Mouse (Mus musculus): ENCODE measurements around the gene Gm20388. TPM values are rescaled to one million over a fixed set of nuclear protein-coding genes. Genes with fewer than 3 reads are reported as not detected.
A peak's percentile ranks its signal among the peaks of the same experiment; 100 is the strongest.
"Not testable (repeated sequence)": the region's sequence is repeated elsewhere in the genome, so short reads cannot be mapped to it uniquely, and the experiment has no call there.

Gene Gm20388
- polyA plus RNA-seq, 1 experiment from 2014 or later, result 12.4 TPM

GRCm38 (mm10) chr8:121433466-121433865 lies 1522.8 kb downstream of the Gm20388 start:
- no peak overlapping the region for H3K4me2 ChIP-seq (ENCODE audit: low read length)
- peaks cover 6% of the 10 kb centered on the region for H3K4me1 ChIP-seq (ENCODE audit: control insufficient read depth, insufficient read depth, low read depth, low read length)
- no peaks in the 10 kb centered on the region for H3K36me3 ChIP-seq (ENCODE audit: control insufficient read depth, insufficient read depth, low read length)
- no peaks in the 10 kb centered on the region for H3K9me3 ChIP-seq (ENCODE audit: control insufficient read depth, low read length)
- peak overlapping the region; percentile 22; the same call in 1 of the 2 replicates for H3K9ac ChIP-seq (ENCODE audit: low read depth, low read length)
- H3K27me3 ChIP-seq (replicated peaks; ENCODE audit: control insufficient read depth, insufficient read depth, low read length), result peaks cover 7% of the 10 kb centered on the region
- WGBS, result 7% methylated on average over 17 of the region's 17 CpGs
- H3K4me3 ChIP-seq (ENCODE audit: low read length), result no peak overlapping the region
- ATAC-seq, result no peak
- no peak overlapping the region for H3K27ac ChIP-seq (ENCODE audit: low read depth, low read length)

- Histone ChIP-seq H3K4me2 (ENCODE audit: low read length) (no peak overlapping the region), H3K27ac (ENCODE audit: low read depth, low read length) (no peak overlapping the region), H3K27me3 (replicated peaks; ENCODE audit: control insufficient read depth, insufficient read depth, low read length) (peaks cover 7% of the 10 kb centered on the region), H3K4me3 (ENCODE audit: low read length) (no peak overlapping the region), H3K36me3 (ENCODE audit: control insufficient read depth, insufficient read depth, low read length) (no peaks in the 10 kb centered on the region), H3K9ac (ENCODE audit: low read depth, low read length) (no peak overlapping the region), H3K9me3 (ENCODE audit: control insufficient read depth, low read length) (no peaks in the 10 kb centered on the region), H3K4me1 (ENCODE audit: control insufficient read depth, insufficient read depth, low read depth, low read length) (peaks cover 6% of the 10 kb centered on the region)
- ATAC-seq, result no peak
- 55% methylated on average over 5 of the region's 5 CpGs for WGBS
These were observed 1526.0 kb downstream of the Gm20388 start for GRCm38 (mm10) chr8:121436656-121437055.

- H3K27me3 ChIP-seq (replicated peaks; ENCODE audit: control insufficient read depth, insufficient read depth, low read length), result peaks cover 7% of the 10 kb centered on the region
- no peak overlapping the region for H3K4me2 ChIP-seq (ENCODE audit: low read length)
- H3K4me3 ChIP-seq (ENCODE audit: low read length), result no peak overlapping the region
- WGBS, result 66% methylated on average over 6 of the region's 6 CpGs
- H3K27ac ChIP-seq (ENCODE audit: low read depth, low read length), result no peak overlapping the region
- no peaks in the 10 kb centered on the region for H3K9me3 ChIP-seq (ENCODE audit: control insufficient read depth, low read length)
- ATAC-seq, result no peak
- H3K9ac ChIP-seq (ENCODE audit: low read depth, low read length), result no peak overlapping the region
- H3K36me3 ChIP-seq (ENCODE audit: control insufficient read depth, insufficient read depth, low read length), result no peaks in the 10 kb centered on the region
- H3K4me1 ChIP-seq (ENCODE audit: control insufficient read depth, insufficient read depth, low read depth, low read length), result peaks cover 6% of the 10 kb centered on the region
These were observed 1526.9 kb downstream of the Gm20388 start for GRCm38 (mm10) chr8:121437506-121437905.

GRCm38 (mm10) chr8:121438111-121438510 lies 1527.5 kb downstream of the Gm20388 start:
- H3K36me3 ChIP-seq (ENCODE audit: control insufficient read depth, insufficient read depth, low read length), result no peaks in the 10 kb centered on the region
- H3K9me3 ChIP-seq (ENCODE audit: control insufficient read depth, low read length), result no peaks in the 10 kb centered on the region
- H3K4me1 ChIP-seq (ENCODE audit: control insufficient read depth, insufficient read depth, low read depth, low read length), result peaks cover 6% of the 10 kb centered on the region
- no peak overlapping the region for H3K9ac ChIP-seq (ENCODE audit: low read depth, low read length)
- 0 out of 2 replicates have a peak, but pooled peaks have one; percentile 34 for ATAC-seq
- WGBS, result 19% methylated on average over 6 of the region's 6 CpGs
- no peak overlapping the region for H3K27ac ChIP-seq (ENCODE audit: low read depth, low read length)
- H3K4me3 ChIP-seq (ENCODE audit: low read length), result no peak overlapping the region
- H3K4me2 ChIP-seq (ENCODE audit: low read length), result no peak overlapping the region
- peaks cover under 1% of the 10 kb centered on the region for H3K27me3 ChIP-seq (replicated peaks; ENCODE audit: control insufficient read depth, insufficient read depth, low read length)

- Histone ChIP-seq H3K4me1 (ENCODE audit: control insufficient read depth, insufficient read depth, low read depth, low read length) (no peaks in the 10 kb centered on the region), H3K27me3 (replicated peaks; ENCODE audit: control insufficient read depth, insufficient read depth, low read length) (no peaks in the 10 kb centered on the region; the same call in 1 of the 2 replicates), H3K27ac (ENCODE audit: low read depth, low read length) (no peak overlapping the region), H3K4me3 (ENCODE audit: low read length) (no peak overlapping the region), H3K4me2 (ENCODE audit: low read length) (no peak overlapping the region), H3K36me3 (ENCODE audit: control insufficient read depth, insufficient read depth, low read length) (no peaks in the 10 kb centered on the region), H3K9me3 (ENCODE audit: control insufficient read depth, low read length) (no peaks in the 10 kb centered on the region), H3K9ac (ENCODE audit: low read depth, low read length) (no peak overlapping the region)
- 70% methylated on average over 4 of the region's 4 CpGs for WGBS
- ATAC-seq, result no peak
These were observed 1528.7 kb downstream of the Gm20388 start for GRCm38 (mm10) chr8:121439351-121439750.

GRCm38 (mm10) chr8:121443361-121443760 lies 1532.7 kb downstream of the Gm20388 start:
- no peak overlapping the region for H3K9ac ChIP-seq (ENCODE audit: low read depth, low read length)

GRCm38 (mm10) chr8:121444521-121444920 lies 1533.9 kb downstream of the Gm20388 start:
- 100% methylated on average over 1 of the region's 1 CpGs for WGBS
- ATAC-seq, result not testable (repeated sequence)

More at GRCm38 (mm10) chr8:121443361-121443760, 1532.7 kb downstream of the Gm20388 start:
- 56% methylated on average over 7 of the region's 7 CpGs for WGBS
- H3K27ac ChIP-seq (ENCODE audit: low read depth, low read length), result no peak overlapping the region
- no peaks in the 10 kb centered on the region for H3K9me3 ChIP-seq (ENCODE audit: control insufficient read depth, low read length)
- ATAC-seq, result no peak
- no peak overlapping the region for H3K4me2 ChIP-seq (ENCODE audit: low read length)
- no peaks in the 10 kb centered on the region for H3K4me1 ChIP-seq (ENCODE audit: control insufficient read depth, insufficient read depth, low read depth, low read length)
- H3K36me3 ChIP-seq (ENCODE audit: control insufficient read depth, insufficient read depth, low read length), result no peaks in the 10 kb centered on the region
- no peak overlapping the region for H3K4me3 ChIP-seq (ENCODE audit: low read length)
- no peaks in the 10 kb centered on the region for H3K27me3 ChIP-seq (replicated peaks; ENCODE audit: control insufficient read depth, insufficient read depth, low read length)

GRCm38 (mm10) chr8:121445027-121445471 lies 1534.4 kb downstream of the Gm20388 start:
- H3K36me3 ChIP-seq (ENCODE audit: control insufficient read depth, insufficient read depth, low read length), result no peaks in the 10 kb centered on the region
- no peak overlapping the region for H3K9ac ChIP-seq (ENCODE audit: low read depth, low read length)
- H3K9me3 ChIP-seq (ENCODE audit: control insufficient read depth, low read length), result no peaks in the 10 kb centered on the region
- H3K4me3 ChIP-seq (ENCODE audit: low read length), result no peak overlapping the region
- WGBS, result 85% methylated on average over 10 of the region's 10 CpGs
- no peak overlapping the region for H3K4me2 ChIP-seq (ENCODE audit: low read length)
- H3K4me1 ChIP-seq (ENCODE audit: control insufficient read depth, insufficient read depth, low read depth, low read length), result no peaks in the 10 kb centered on the region
- no peak overlapping the region for H3K27ac ChIP-seq (ENCODE audit: low read depth, low read length)
- no peaks in the 10 kb centered on the region for H3K27me3 ChIP-seq (replicated peaks; ENCODE audit: control insufficient read depth, insufficient read depth, low read length)
- ATAC-seq, result no peak

More at GRCm38 (mm10) chr8:121444521-121444920, 1533.9 kb downstream of the Gm20388 start:
- H3K9ac ChIP-seq (ENCODE audit: low read depth, low read length); H3K4me2 ChIP-seq (ENCODE audit: low read length); H3K4me3 ChIP-seq (ENCODE audit: low read length); H3K36me3 ChIP-seq (ENCODE audit: control insufficient read depth, insufficient read depth, low read length); H3K27me3 ChIP-seq (replicated peaks; ENCODE audit: control insufficient read depth, insufficient read depth, low read length); H3K27ac ChIP-seq (ENCODE audit: low read depth, low read length); H3K4me1 ChIP-seq (ENCODE audit: control insufficient read depth, insufficient read depth, low read depth, low read length); H3K9me3 ChIP-seq (ENCODE audit: control insufficient read depth, low read length): not testable (repeated sequence)

- 84% methylated on average over 12 of the region's 12 CpGs for WGBS
- Histone ChIP-seq H3K9me3 (ENCODE audit: control insufficient read depth, low read length) (no peaks in the 10 kb centered on the region), H3K9ac (ENCODE audit: low read depth, low read length) (no peak overlapping the region), H3K4me2 (ENCODE audit: low read length) (no peak overlapping the region), H3K4me1 (ENCODE audit: control insufficient read depth, insufficient read depth, low read depth, low read length) (no peaks in the 10 kb centered on the region), H3K27me3 (replicated peaks; ENCODE audit: control insufficient read depth, insufficient read depth, low read length) (no peaks in the 10 kb centered on the region), H3K27ac (ENCODE audit: low read depth, low read length) (no peak overlapping the region), H3K36me3 (ENCODE audit: control insufficient read depth, insufficient read depth, low read length) (no peaks in the 10 kb centered on the region), H3K4me3 (ENCODE audit: low read length) (no peak overlapping the region)
- ATAC-seq, result no peak
These were observed 1535.5 kb downstream of the Gm20388 start for GRCm38 (mm10) chr8:121446133-121446532.

- Histone ChIP-seq H3K4me1 (ENCODE audit: control insufficient read depth, insufficient read depth, low read depth, low read length) (no peaks in the 10 kb centered on the region), H3K9ac (ENCODE audit: low read depth, low read length) (no peak overlapping the region), H3K4me3 (ENCODE audit: low read length) (no peak overlapping the region), H3K36me3 (ENCODE audit: control insufficient read depth, insufficient read depth, low read length) (no peaks in the 10 kb centered on the region), H3K27ac (ENCODE audit: low read depth, low read length) (no peak overlapping the region), H3K9me3 (ENCODE audit: control insufficient read depth, low read length) (no peaks in the 10 kb centered on the region), H3K27me3 (replicated peaks; ENCODE audit: control insufficient read depth, insufficient read depth, low read length) (no peaks in the 10 kb centered on the region), H3K4me2 (ENCODE audit: low read length) (no peak overlapping the region)
- ATAC-seq, result no peak
- 85% methylated on average over 6 of the region's 6 CpGs for WGBS
These were observed 1536.2 kb downstream of the Gm20388 start for GRCm38 (mm10) chr8:121446862-121447261.
